Mouse (Mus musculus) gastrocnemius, postnatal 4 days (tissue): ENCODE results near the gene Nabp2. TPM values are rescaled to one million over a fixed set of nuclear protein-coding genes. Genes with fewer than 3 reads are reported as not detected.
A peak's percentile ranks its signal among the peaks of the same experiment; 100 is the strongest.

Source experiments
- DNase-seq, 2 experiments: peaks; one replicate each; pipeline ENCODE4 v3.0.0; 2021 to 2022; ENCODE audit warnings: low spot score in 2 of 2, mixed read lengths in 2 of 2
- total RNA-seq, 2 experiments: library from RNA; stranded (reverse); gene quantifications; 2 replicates each; pipeline ENCODE4 v1.2.3; 2021

Nabp2 gene
- total RNA-seq, 2 experiments from 2014 or later = 48.0 to 50.7 TPM

DNA sequence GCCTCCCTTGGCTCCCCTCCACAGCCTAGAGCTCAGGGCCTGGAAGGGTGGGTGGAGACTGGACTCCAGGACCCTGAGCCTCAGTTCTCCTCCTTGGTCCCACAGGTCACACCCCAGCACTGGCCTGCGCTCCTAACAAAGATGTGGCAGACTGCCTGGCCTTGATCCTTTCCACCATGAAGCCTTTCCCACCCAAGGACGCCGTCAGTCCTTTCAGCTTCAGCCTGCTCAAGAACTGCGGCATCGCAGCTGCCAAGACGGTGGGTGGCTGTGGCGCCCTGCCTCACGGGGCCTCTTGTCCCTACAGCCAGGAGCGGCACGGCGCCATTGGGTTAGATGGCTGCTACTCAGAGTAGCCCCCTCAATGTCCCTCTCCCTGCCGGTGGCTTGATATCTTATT, 20.9 kb downstream of the Nabp2 start:
- no peak for DNase-seq

DNA sequence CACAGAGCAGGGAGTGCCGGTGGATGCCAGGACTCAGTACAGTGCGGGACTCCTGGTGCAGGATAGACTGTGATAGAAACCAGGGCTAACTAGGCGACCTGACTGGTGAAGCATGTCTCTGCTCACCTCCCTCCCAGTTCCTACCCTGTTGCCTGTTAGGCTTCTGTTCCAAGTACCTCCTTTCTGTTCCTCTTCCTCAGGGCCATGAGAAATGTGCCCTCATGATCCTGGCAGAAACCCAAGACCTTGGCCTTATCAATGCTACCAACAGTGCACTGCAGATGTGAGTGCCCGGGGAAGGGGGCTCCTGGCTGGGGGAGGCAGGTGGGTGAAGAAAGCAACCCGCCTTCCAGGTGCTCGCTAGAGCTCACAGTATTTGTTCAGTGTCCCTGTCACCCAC, 21.7 kb downstream of the Nabp2 start:
- DNase-seq = no peak

DNA sequence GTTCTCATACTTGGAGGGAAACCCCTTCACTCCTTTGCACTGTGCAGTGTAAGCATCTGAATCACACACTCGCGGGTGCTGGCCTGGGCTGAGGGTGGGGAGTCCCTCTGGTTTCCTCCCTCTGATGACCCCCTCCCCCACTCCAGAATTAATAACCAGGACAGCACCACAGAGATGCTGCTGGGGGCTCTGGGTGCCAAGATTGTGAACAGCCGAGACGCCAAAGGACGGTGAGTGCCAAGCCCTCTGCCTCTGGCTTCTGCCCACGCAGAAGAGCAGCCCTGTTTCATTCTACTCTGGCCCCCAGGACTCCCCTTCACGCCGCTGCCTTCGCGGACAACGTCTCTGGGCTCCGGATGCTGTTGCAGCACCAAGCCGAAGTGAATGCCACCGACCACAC, 22.4 kb downstream of the Nabp2 start:
- DNase-seq = no peak

DNA sequence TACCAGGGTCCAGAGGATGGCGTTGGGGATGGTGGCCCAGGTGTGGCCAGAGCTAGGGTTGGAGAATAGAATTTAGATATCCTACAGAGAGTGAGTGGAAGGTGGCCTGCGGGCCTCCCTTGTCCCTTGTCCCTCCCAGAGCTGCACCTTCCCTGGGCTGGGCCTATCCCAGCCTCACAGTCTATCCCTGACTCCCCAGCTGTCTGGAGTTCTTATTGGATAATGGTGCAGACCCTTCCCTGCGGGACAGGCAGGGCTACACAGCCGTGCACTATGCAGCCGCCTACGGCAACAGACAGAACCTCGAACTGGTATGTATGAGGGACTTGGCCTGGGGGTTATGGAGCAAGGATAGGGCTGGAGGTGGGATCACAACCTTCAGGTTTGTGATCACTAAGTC, 25.4 kb downstream of the Nabp2 start:
- no peak for DNase-seq

DNA sequence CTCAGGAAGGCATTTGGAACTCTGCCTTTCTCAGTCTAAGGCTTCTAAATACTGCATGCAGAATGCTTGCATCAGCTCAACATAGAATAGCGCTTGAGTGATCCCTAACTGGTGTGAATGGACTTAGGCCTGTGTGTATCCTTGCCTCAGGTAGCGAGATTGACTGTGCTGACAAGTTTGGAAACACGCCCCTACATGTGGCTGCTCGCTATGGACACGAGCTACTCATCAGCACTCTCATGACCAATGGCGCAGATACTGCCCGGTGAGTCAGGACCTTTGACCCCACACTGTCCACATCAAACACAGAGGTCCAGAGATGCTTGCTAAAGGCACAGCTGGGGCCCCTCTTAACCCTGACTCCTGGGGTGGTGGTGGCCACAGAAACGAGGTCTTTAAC, 28.8 kb downstream of the Nabp2 start:
- DNase-seq = no peak

DNA sequence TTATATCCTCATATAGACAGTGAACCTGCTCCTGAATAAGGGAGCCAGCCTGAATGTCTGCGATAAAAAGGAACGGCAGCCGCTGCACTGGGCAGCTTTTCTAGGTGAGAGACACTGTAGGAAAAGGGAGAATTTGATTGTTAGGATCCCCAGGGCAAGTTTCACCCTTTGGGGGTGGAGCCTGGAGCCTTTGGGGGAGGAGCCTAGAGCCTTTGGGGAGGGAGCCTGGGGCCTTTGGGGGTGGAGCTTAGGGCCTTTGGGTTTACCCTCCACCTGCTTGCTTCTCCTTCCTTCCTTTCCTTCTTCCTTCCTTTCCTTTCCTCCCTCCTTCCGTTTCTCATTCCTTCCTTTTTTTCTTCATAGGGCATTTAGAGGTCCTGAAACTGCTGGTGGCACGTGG, 30.7 kb downstream of the Nabp2 start:
- DNase-seq = no peak

DNA sequence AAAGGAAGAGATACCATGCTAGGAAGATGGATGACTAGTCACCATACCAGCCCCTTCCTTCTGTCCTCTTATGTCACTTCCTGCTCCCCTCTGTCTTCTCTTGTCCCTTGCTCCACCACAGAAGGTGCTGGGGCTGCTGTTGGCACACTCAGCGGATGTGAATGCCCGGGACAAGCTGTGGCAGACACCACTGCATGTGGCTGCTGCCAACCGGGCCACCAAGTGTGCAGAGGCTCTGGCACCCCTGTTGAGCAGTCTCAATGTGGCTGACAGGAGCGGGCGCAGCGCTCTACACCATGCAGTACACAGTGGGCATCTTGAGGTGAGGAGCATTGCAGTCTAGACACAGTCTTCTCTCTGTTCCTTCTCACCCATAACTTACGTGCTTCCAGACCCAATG, 32.0 kb downstream of the Nabp2 start:
- no peak for DNase-seq

DNA sequence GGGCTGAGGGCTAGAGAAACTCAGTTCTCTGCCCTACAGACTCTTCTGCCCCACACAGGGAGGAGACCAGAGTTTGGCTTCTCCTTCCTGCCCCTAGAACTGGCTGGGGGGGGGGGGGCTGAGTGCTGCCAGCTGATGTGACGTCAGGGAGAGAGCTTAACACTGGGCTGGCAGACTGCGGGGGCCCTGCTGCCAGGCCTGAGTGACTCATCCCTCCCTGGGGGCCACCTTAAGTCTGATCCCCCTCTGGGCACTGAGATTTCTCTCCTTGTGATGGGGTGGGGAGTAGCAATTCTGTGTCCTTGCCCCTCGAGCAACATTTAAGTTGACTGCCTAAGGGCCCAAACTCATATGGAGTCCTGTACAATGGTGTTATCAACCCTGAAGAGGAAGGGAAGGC, 32.8 kb downstream of the Nabp2 start:
- no peak for DNase-seq

DNA sequence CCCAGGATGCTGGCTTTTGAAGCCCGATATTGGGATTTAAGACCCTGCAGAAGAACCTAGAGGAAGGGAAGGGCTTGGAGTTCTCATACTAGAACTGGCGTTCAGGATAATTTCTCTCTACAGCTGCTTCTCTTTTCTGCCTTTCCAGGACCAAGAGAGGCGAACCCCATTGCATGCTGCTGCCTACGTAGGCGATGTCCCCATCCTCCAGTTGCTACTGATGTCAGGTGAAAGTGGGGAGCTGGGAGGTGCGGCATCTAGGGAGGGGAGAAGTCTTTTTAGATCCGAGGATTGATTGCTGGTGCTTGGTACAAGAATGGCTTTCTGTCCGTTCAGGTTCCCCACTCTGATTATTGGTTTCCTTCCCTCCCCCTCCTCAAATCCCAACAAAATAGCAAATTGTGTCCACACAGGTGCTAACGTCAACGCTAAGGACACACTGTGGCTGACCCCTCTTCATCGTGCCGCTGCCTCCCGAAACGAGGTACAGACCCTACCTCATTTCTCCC, 33.3 kb downstream of the Nabp2 start:
- DNase-seq = no peak

DNA sequence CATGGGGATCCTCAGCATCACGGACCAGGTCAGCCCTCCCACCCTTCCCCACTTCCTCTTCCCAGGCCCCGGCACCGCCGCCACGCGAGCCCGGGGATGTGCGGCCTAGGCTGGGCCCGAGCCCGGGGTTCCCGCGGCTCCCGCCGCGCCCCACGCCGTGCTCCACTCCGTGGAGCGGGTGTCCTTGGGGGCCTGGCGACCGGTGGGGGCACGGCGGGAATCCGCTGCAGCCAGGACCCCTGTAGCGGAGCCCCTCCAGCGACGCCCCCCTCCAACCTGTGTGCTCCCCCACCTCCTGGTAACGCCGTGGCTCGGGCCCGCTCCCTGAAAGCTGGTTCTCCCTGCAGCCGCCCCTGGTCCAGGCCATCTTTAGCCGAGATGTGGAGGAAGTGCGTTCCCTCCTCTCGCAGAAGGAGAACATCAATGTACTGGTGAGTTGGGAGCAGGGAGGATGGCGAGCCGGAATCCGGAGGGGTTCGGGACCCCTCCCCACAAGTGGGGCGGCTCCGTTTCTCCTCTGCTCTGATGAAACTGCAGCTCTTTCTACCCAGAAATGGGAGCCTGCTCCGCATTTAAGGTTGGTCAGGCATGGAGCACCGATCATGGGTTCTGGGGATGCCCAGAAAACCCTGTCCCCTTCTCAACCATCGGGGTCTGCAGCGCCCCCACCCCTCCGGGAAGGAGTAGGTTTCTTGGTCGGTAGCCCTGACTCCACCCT, 33.9 kb downstream of the Nabp2 start:
- no peak for DNase-seq

DNA sequence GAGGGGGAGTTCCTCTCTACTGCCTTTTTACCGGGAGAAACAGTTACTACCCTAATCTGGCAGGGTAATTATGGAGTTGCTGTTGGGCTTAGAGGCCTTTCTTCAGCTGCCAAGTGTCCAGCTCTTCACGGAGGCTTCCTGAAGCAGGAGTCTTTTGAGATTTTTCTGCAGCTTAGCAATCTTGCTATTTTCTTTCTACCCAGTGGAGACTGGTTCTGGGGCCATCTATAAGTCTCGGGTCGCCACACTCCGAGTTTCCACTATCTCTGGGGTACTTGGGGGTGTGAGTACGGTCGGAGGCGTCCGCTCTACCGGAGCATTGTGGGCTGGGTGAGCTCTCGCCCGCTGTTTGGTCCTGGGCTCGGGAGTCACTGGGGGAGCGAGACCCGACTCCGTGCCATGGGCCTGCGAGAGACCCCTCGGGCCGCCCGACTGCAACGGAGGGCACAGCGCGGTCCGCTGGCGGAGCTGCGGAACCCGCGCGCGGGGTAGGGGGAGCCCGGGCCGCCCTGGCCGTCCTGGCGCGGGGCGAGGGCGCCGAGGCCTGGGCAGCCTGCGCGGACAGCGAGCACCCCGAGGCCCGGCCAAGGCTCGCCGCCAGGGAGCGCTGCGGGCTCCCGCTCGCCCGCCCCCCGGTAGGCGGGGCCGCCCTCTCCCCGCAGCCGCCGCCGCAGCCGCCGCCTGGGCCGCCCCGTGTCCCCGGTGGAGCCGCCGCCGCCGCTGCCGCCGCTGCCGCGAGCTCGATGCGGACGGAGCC, 34.7 kb downstream of the Nabp2 start, which contains the start of gene Ankrd52:
TSS of gene Ankrd52 (plus strand) at position 661 of the 757 bp plus-strand sequence.
- DNase-seq = peak; percentile 90 to 91

DNA sequence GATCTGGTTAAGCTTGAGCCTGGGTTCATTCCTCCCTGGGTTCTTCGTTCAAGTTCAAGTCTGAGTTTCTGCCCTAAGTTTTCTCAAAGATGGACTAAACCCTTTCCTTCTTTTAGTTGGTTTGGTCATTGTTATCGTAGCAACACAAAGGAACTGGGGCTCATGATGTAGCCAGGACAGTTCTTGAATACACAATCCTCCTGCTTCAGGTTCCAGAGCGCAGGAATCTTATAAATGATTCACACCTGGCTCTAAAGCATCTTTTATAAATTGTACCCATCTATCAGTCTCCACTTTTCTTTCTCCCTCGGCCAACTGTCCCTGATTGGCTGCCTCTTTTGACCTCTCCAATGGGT, 35.2 kb downstream of the Nabp2 start:
- no peak for DNase-seq

DNA sequence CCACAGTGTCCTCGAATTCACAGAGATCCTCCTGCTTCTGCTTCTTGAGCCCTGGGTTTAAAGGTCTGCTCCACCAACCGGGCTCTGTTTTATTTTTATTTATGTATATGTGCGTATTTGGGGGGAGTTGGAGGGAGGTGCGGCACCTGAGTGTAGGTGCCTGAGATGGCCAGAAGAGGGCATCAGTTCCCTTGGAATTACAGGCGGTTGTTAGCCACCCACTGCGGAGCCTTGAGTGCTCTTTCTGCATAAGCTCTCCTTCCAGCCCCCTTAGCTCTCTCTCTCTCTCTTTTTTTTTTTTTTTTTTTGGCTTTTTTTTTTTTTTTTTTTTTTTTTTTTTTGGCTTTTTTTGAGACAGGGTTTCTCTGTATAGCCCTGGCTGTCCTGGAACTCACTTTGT, 36.9 kb downstream of the Nabp2 start:
- no peak for DNase-seq

DNA sequence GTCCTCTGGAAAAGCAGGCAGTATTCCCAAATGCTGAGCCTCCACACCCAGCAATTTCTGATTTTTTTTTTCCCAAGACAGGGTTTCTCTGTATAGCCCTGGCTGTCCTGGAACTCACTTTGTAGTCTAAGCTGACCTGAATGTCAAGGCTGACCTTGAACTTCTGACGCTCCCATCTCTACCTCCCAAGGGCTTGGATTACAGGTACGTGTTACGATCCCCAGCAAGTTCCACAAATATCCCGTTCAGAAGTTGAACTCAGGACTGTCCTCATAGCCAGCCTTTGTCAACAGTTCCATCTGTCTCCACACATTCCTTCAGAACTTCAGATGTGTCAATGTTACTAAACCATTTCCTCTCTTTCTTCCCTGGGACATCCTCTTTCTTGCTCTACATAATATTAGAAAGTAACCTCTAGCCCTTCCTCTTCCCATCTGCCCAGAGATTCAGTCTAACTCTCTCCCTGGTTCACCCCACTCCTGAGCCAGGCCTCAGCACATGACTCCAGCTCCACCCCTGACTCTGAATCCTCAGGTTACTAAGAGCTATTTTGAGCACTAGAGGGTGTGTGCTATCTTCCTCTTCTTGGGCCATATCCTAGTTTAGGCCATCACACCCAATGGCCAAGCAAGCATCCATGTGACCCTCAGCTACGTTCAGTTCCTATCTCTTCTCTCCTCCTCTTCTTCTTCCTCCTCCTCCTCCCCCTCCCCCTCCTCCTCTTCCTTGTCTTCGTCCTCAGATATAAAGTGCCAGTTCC, 38.1 kb downstream of the Nabp2 start:
- no peak for DNase-seq

DNA sequence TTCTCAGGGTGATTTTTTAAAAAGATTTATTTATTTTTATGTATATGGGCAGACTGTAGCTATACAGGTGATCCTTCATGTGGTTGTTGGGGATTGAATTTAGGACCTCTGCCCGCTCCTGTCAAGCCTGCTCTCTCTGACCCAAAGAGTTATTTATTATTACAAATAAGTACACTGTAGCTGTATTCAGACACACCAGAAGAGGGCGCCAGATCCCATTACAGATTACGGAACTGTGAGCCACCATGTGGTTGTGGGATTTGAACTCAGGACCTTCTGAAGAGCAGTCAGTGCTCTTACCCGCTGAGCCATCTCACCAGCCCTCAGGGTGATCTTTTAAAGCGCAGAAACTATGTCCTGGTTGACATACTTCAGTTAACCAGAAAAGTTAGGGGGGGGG, 39.1 kb downstream of the Nabp2 start:
- DNase-seq = no peak

DNA sequence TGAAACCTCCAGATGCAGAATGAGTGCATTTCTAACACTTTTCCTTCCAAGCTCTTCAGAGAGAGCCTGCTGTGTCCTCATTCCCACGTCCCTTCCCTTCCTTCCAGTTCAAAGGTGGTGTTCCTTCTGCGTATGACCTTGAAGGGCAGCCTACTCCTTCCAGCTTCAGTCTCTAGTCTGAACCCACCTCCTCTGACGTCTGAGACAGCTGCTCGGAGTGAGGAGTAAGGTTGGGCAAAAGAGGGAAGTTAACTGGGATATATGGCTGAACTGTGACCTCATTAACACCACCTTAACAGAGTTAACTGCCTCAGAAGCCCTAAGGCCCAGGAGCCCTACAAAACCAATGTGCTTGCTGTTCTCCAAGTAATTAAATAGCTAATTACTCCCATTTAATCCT, 40.7 kb downstream of the Nabp2 start:
- DNase-seq = no peak

DNA sequence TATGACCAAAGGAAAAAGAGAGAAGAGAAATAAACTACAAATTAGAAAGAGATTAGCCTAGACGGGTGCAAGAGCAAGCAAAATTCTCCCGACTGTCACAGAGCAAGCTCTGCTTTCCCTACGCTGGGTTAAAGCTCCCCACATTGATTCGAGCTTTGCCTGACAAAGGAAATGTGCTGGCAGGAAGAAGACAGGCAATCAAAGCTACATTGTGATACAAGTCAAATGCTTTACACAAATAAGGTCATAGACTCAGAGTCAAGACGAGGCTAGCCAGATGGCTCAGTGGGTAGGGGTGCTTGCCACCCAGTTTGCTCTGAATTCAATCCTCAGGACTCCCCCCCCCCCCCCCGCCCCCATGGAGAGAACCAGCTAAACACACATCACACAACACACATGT, 41.3 kb downstream of the Nabp2 start:
- no peak for DNase-seq

DNA sequence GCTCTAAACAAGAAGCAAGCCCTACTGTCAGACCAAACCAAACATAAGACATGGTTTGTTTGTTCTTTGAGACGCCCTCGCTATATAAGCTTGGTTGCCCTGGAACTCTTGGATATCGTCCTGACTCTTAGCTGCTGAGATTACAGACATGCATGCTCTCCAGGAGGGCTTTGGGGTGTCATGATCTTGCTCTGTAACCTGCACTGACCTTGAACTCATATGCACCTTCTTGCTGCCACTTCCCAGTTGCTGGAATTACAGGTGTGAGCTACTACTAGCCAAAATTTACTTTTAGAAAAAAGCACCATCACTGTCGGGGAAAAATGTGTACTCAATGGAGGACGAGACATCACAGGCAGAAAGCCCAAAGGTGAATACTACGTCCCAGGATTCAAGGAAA, 41.7 kb downstream of the Nabp2 start:
- DNase-seq = no peak

DNA sequence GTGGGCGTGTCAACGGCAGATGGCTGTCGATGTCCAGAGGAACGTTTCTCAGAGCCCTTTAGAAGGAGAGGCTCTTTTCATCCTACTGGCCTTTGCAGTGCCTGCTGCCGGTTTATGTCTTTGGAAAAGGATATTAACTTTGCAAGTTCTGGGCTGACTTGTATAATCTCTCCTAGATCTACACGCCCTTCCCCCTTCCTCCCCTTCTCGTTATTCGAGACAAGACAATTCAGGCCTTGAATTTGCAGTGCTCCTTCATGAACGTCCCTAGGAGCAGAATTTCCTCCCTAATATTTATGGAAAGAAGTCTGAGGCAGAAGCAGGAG, 42.1 kb downstream of the Nabp2 start:
- peak in 1 of 2 experiments; percentile 5 for DNase-seq

DNA sequence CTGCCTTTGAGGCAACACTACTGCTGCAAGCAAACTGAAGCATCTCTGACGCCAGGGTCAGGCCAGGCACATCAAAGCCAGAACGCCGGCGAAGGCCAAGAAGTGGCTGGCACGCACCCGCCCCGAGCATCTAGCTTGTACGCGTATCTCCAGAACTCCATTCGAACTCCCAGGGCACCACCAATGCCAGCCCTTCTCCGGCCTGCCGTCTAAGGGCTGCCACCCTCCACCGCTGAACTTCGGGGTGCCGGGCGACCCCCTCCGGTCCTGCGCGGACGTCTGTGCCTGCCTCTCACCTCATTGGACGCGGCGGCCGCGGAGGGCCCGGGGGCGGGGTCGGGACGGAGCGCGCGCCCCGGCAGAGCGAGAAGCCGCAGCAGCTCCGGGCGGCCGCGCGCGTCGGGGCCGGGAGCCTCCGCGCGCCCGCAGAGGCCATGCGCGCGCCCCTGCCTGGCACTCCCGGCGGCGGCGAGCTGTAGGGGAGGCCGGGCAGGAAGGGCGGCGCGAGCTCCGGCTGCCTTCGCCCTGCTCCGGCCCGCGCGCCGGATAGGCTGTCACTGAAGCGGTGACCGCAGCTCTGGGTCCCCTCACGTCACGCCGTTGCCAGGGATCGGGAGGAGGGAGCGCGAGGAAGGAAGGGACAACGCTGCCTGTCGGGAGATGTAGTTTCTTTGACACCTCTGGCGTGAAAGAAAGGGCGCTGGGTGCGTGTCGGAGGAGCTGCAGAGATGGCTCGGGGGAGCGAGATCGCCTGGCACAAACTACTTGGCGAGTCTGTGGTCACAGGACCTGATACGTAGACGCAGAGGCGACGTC, 42.7 kb downstream of the Nabp2 start, which contains the start of gene Coq10a:
TSS of gene Coq10a (minus strand) at position 596 of the 816 bp plus-strand sequence.
- peak; percentile 86 to 87 for DNase-seq

DNA sequence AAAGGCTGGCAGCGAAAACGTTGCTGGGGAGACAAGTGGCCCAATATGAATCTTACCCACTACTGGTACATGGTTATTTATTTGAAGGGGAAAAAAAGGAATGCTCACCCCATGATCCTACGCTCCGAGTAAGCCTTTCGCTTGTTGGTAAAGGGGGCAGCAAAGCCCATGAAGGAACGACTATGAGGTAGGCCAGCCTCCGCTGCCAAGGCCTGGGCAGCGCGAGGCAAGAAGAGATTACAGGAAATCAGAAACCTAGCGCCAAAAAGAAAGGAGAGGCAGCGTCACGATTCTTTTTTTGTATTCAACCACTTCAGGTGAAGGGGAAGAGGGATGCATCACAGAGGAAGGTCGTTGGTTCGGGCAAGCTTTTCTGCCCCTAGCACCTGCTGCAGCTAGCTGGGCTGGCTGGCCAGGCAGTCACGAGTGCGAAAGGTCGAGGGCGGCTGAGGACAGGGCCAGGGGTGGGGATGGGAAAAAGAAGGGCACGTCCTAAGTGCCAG, 43.3 kb downstream of the Nabp2 start:
- DNase-seq = no peak
